Mouse (Mus musculus): ENCODE measurements around the gene Ccdc124. TPM values are rescaled to one million over a fixed set of nuclear protein-coding genes. Genes with fewer than 3 reads are reported as not detected.

Ccdc124 gene
- total RNA-seq, 1 experiment = 82.3 TPM

DNA sequence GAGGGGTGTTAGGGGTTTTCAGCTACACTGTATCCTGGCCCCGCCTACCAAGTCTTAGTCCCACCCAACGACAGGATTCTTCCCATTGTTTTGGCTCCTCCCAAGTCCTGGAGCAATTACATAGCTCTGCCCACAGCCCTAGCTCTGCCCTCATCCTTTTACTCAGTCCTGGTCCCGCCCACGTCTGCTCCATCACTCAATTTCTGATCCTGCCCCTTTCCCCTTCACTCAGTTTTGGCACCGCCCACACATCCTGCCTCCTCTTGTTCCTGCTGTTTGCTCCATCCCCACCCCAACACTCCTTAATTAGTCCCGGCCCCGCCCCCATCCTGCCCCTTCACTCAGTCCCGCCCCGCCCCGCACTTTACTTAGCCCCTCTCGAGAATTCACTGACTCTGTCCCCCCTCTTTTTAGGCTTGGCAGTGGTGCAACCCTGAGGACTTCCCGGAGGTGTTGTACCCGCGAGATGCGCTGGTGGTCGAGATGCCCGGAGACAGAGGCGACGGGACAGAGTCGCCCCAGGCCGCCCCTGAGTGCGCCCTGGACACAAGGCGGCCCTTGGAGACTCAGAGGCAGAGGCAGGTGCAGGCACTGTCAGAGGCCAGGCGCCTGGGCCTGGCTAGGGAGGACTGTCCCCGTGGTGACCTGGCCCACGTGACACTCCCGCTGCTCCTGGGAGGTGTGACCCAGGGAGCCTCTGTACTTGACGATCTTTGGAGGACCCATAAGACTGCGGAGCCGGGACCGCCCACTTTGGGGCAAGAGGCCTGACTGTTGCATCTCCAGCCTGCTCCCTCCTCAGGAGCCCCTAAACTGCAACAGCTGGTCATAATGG lies 53.4 kb downstream of the Ccdc124 start:
- TF ChIP-seq ZC3H11A (IDR thresholded peaks at IDR 0.05; ENCODE audit: borderline replicate concordance, low read depth, low read length) (no peak), MAFK (IDR thresholded peaks at IDR 0.05; ENCODE audit: insufficient read depth, low read depth, low read length) (no peak), CHD2 (IDR thresholded peaks at IDR 0.05; ENCODE audit: low read depth, low read length) (no peak), ZNF384 (IDR thresholded peaks at IDR 0.05; ENCODE audit: low read depth, low read length) (no peak), HCFC1 (IDR thresholded peaks at IDR 0.05; ENCODE audit: borderline replicate concordance, insufficient read depth, low read length) (no peak)
- DNase-seq (ENCODE audit: low read depth, low spot score) = peak; percentile 99
- peaks cover 0 to 12% of the 10 kb centered on the region in 2 experiments; a peak in 3 of 4 replicates for H3K4me1 ChIP-seq (ENCODE audit: control insufficient read depth in 2 of 2, insufficient read depth in 2 of 2, low read length in 2 of 2, poor library complexity in 1 of 2)
- peak overlapping the region; percentile 48 to 55 for H3K4me3 ChIP-seq (ENCODE audit: insufficient read depth in 1 of 2, low read depth in 1 of 2, low read length in 2 of 2, poor library complexity in 1 of 2, severe bottlenecking in 1 of 2)
- no peak overlapping the region for H3K27ac ChIP-seq (ENCODE audit: insufficient read depth, low read depth, low read length, poor library complexity, severe bottlenecking)
- in situ Hi-C loops (cut with MboI; ENCODE audit: low sequenced_read_pairs in 2 of 2, unreplicated experiment in 2 of 2) = no loop called here
- peak overlapping the region; percentile 55 for H3K9ac ChIP-seq (ENCODE audit: insufficient read depth, low read depth, low read length, poor library complexity, severe bottlenecking)
- H3K36me3 ChIP-seq (ENCODE audit: control insufficient read depth, insufficient read depth, low read length, poor library complexity, severe bottlenecking) = no peaks in the 10 kb centered on the region
- H3K9me3 ChIP-seq (ENCODE audit: control insufficient read depth, insufficient read depth, low read depth, low read length) = no peaks in the 10 kb centered on the region

Other genes with a start within 250 kb of the Ccdc124 start
- gene Gdf15, start 241.5 kb downstream of the Ccdc124 start, total RNA-seq (2012; rRNA removed) = 7.0 and 18.8 TPM in 2 replicates
- gene Pgpep1, start 213.5 kb downstream of the Ccdc124 start, total RNA-seq (2012; rRNA removed) = 15.5 and 21.4 TPM in 2 replicates
- gene Lsm4, start 200.7 kb downstream of the Ccdc124 start, total RNA-seq (2012; rRNA removed) = 171 and 204 TPM in 2 replicates
- gene Jund, start 175.0 kb downstream of the Ccdc124 start, total RNA-seq (2012; rRNA removed) = 60.1 TPM in 2 replicates
- gene Iqcn, start 170.5 kb downstream of the Ccdc124 start, total RNA-seq (2012; rRNA removed) = 0.09 and 0.16 TPM in 2 replicates
- gene Gm3336, start 155.4 kb downstream of the Ccdc124 start, total RNA-seq (2012; rRNA removed) = 1.8 and 3.9 TPM in 2 replicates
- gene Pde4c, start 150.2 kb downstream of the Ccdc124 start, total RNA-seq (2012; rRNA removed) = 1.6 and 4.5 TPM in 2 replicates
- gene Rab3a, start 119.3 kb downstream of the Ccdc124 start, total RNA-seq (2012; rRNA removed) = 4.3 and 5.2 TPM in 2 replicates
- gene Mpv17l2, start 113.0 kb downstream of the Ccdc124 start, total RNA-seq (2012; rRNA removed) = 49.9 and 58.2 TPM in 2 replicates
- 52.7 and 71.0 TPM in 2 replicates for gene Pik3r2, start 97.2 kb downstream of the Ccdc124 start, total RNA-seq (2012; rRNA removed)
- 7.8 and 11.5 TPM in 2 replicates for gene Mast3, start 68.9 kb downstream of the Ccdc124 start, total RNA-seq (2012; rRNA removed)
- gene Il12rb1, start 65.5 kb downstream of the Ccdc124 start, total RNA-seq (2012; rRNA removed) = 0.69 and 1.2 TPM in 2 replicates
- 11.4 and 18.8 TPM in 2 replicates for gene Arrdc2, start 34.2 kb downstream of the Ccdc124 start, total RNA-seq (2012; rRNA removed)
- 3.7 and 6.6 TPM in 2 replicates for gene Kcnn1, start 10.7 kb downstream of the Ccdc124 start, total RNA-seq (2012; rRNA removed)
- gene Slc5a5, start 18.8 kb upstream of the Ccdc124 start, total RNA-seq (2012; rRNA removed) = 2.5 and 3.4 TPM in 2 replicates
- gene Rpl18a, start 23.5 kb upstream of the Ccdc124 start, total RNA-seq (2012; rRNA removed) = 2,806 and 2,972 TPM in 2 replicates
- 53.4 and 60.8 TPM in 2 replicates for gene Map1s, start 32.0 kb upstream of the Ccdc124 start, total RNA-seq (2012; rRNA removed)